Mouse (Mus musculus) CD4-positive, CD25-positive, alpha-beta regulatory T cell, adult 2 months (primary cell): ENCODE measurements around the gene Rad9a.
A peak's percentile ranks its signal among the peaks of the same experiment; 100 is the strongest.

Experiments used
- DNase-seq: peaks from one replicate; pipeline ENCODE4 v3.0.0-alpha.2; 2012; ENCODE audit warnings: low read depth, low spot score

The Rad9a gene

DNA sequence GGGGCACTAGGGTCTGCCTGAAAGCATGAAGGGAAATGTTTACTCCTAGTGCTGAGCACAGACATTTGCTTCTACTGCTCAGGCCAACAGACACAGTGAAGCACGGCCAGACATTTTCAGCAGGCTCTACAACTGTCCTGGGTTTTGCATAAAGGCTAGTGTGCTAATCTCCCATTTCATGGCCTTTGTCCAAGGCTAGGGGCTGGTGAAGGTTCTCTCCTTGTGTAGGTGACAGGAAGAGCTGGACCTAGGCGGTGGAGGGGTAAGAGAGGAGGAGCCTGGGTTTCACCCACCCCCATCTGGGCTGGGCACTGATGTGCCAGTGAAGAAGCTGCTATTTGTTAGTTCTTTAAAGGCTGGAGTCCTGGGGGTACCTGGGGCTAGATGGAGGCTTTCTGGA is 36.7 kb downstream of the Rad9a start:
- no peak for DNase-seq

- no peak for DNase-seq
These were observed 37.4 kb downstream of the Rad9a start for GRCm38 (mm10) chr19:4164100-4164499.

DNA sequence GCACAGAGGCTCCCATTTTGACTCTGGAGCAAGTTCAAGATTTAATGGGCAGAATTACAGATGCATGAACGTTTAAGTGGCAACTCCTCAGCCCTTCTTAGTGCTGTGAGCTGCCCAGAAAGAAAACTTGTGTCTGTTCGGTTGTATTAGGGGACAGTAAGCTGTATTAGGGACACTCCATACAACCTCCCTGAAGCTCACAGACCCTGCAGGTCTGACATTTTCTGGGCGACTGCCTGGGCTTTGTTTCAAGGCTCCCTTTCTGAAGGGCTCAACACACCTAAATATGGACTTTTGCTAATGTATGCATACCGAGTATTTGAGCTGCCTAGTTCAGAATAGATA is 37.9 kb downstream of the Rad9a start:
- no peak for DNase-seq

DNA sequence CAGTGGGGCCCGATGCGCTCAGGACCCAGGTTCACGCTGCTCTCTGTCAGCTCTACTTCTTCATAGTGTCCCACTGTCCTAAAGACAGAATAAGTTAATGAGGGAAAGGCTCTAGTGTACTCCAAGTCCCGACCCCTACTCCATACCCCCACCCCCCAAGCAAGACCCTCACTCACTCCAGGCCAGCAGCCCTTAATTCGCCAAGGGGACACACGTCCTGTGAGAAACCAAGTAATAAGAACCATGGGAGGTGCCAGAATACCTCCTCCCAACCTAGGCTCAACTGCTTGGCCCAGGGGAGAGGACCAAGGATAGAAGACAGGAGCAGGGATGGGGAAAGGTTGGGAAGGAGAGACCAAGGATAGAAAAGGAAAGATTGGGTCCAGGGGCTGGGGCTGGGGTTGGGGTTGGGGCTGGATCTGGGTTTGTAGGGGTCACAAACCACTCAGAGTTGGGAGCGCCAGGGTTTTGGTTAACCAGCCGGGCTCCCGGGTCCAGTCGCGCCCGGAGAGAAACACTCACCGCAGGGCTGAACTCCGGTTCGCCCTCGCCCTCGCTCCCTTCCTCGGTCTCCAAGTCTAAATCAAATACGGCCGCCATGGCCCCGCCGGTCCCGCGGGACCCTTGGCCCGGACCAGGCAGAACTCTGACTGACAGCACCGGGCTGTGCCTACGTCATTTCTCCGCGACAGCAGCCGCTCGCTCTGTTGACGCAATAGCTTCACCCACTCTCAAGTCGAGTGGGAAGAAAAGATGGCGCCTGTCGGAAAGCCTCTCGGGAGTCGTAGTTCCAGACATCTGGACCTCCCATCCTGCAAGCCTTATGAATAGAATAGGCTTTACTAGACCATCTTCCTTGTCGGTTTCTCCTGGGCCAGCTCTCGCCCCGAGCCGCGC is 38.6 kb downstream of the Rad9a start, which contains the start of gene Rps6kb2:
TSS of gene Rps6kb2 (minus strand) at position 709 of the 897 bp plus-strand sequence.
- peak; percentile 97 for DNase-seq

- no peak for DNase-seq
These were observed 42.4 kb downstream of the Rad9a start for GRCm38 (mm10) chr19:4159049-4159448.

DNA sequence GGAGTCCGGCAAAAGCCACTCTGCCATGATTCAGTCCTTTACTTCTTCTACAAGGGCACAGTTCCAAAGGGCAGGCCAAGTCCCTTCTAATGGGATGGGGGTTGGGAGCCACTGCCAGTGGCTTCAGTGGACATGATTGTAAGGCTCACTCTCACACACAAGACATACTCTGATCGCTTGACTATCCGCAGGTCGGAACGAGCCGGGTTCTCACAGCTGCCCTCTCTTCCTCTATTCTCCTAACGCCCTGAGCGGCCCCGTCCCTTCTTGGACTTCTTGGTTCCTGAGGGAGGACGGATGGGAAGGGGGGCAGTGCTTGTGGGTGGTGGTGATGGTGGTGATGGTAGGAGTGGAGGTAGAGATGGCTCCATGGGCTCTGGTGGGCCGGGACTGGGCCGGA is 44.7 kb downstream of the Rad9a start:
- no peak for DNase-seq

DNA sequence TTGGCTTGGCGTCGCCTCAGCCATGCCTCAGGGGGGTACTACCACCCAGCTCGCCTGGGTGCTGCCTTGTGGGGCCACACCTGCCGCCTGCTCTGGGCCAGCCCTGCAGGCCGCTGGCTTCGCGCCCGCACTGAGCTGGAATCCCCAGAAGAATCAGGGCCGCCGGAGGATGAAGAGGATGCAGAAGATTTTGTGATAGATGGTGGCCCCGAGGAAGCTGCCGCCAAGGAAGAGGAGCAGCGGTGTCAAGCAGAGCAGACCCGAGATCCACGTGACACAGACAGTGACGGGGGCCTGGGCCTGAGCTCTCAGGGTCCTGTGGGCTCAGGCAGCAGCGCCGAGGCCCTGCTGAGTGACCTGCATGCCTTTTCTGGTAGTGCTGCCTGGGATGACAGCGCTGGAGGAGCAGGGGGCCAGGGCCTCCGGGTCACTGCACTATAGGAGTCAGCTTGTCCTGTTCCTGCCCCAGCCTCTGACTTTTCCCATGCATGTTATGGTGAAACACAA is 45.3 kb downstream of the Rad9a start:
- DNase-seq: peak; percentile 30

GRCm38 (mm10) chr19:4155223-4156072 is 46.0 kb downstream of the Rad9a start:
- DNase-seq: peak; percentile 55

DNA sequence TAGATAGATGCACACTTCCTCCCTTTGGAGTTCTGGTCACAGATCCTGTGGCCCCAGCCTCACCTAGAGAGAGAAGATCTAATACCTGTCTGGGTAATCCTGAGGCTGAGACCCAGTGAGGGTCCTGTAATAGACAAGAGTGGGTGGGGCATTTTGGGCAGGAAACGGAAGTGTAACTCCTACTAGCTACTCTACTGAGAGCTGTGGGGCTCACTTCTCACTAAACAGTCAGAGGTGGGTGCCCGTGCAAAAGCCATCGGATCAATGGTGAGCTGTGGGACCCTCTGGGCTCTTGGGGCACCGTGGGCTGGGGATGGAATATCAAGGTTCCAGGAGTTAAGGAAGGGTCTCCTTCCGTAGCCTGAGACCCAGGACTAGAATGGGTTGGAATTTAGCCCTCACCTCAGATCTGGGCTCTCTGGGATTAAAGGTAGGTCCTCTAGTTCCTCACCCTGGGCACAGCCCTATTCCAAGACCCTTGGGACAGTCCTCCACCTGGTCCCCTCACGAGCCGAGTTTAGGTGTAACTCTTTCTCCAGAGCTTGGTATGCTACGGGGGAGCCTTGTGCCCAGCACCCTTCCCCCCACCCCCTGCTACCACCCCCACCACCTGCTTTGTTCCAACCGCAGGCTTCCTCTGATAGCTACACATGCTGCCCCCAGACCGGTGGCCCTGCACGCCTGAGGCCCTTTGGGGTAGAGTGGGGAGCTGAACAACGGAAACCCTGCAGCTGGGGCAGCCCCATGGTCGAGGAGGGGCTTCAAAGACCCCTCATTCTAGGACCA is 46.8 kb downstream of the Rad9a start:
- peak; percentile 73 for DNase-seq

- DNase-seq: no peak
These were observed 48.2 kb downstream of the Rad9a start, which contains the start of gene Ptprcap for GRCm38 (mm10) chr19:4153232-4153654. Gene Ptprcap (plus strand): TSS chr19:4153604.

DNA sequence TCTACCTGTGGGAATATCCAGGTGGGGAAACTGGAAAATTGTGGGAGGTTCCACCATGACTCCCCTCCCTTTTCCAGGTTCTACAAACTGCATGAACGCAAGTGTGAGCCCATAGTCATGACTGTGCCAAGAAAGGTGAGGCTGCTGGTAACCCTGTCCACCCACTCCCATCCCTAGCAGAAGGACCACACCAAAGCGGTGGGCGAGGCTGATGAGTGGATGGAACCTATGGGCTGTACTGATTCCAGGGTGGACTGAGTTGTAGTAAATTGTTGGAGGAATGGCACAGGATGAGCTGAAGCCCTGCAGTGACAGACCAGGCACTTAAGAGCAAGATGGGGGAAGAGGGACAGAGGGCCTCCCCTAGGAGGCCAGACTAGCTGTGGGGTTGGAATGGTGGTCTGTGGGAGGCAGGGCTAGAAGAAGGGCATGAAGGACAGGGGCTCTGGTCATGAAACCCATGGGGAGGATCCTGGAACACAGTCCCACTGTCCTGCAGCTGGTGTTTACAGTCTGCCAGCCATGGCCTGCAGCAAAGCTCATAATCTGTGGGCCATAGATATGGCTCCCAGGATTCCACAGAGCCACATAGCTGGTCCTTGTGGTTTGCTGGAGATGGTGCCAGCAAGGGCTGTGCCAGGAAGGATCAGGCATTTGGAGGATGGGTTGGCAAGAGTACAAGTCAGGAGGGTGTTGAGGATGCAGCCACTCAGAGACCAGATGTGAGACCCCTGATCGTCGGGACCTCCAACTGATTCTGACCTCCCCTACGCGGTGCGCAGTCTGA is 48.8 kb downstream of the Rad9a start:
- no peak for DNase-seq

DNA sequence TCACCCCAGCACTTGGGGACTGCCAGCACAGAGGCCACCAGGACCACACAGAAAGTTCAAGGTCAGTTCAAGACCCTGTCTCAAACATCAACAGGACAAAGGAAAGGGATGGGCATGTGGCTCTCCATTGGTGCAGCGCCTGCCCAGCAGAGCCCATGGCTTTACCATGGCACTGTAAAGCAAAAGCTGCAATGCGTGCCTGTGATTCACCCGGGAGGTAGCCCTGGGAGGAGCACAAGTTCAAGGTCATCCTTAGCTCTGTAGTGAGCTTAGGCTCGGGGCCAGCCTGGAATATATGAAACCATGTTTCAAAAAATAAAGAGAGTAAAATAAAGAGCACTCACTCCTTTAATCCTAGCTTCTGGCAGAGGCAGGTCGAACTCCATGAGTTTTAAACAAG is 49.6 kb downstream of the Rad9a start:
- no peak for DNase-seq

DNA sequence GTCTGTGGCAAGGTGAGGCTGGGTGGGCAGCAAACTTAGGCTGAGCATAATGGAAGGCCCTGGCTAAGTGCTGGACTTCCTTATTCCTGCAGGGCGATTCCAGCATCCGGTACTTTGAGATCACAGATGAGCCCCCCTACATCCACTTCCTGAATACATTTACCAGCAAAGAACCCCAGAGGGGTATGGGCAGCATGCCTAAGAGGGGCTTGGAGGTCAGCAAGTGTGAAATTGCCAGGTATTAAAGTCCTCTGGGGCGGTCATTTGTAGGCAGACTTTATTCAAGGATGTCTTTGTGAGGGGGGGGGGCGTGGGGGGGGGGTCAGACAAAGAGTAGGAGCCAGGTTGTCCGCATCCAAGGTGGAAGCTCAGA is 50.0 kb downstream of the Rad9a start:
- no peak for DNase-seq

DNA sequence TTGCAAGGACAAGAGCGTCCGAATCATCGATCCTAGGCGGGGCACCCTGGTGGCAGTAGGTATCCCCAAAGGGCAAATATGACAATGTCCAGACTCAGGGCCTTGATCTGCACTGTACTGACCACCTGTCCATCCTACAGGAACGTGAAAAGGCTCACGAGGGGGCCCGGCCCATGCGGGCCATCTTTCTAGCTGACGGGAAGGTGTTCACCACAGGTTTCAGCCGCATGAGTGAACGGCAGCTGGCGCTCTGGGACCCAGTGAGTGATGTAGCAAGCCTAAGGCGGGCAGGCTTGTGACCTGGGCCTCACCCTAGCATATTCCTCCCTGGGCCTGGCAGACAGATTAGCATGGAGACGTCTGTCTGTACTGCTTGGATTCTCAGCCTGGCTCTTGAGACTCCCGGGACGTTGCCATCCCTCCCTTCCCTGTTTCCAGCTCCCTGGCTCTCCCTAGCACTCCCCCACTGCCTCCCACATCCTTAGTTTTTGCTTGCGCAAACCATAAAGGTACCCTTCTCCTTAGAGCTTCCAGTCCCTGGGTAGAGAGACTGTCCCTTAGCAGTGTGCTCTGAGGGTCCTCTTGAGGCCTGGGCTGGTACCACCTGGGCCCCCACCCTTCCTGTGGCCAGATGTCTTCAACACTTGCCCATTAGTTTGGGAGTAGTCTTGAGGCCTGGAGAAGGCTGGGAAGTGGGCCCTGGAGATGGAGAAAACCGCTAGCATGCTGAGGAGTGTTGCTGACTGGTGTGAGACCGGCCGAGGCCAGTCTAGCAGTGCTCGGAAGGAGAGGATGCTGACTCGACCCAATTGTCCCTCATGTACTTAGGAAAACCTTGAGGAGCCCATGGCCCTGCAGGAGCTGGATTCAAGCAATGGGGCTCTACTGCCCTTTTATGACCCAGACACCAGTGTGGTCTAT is 50.6 kb downstream of the Rad9a start:
- DNase-seq: no peak

DNA sequence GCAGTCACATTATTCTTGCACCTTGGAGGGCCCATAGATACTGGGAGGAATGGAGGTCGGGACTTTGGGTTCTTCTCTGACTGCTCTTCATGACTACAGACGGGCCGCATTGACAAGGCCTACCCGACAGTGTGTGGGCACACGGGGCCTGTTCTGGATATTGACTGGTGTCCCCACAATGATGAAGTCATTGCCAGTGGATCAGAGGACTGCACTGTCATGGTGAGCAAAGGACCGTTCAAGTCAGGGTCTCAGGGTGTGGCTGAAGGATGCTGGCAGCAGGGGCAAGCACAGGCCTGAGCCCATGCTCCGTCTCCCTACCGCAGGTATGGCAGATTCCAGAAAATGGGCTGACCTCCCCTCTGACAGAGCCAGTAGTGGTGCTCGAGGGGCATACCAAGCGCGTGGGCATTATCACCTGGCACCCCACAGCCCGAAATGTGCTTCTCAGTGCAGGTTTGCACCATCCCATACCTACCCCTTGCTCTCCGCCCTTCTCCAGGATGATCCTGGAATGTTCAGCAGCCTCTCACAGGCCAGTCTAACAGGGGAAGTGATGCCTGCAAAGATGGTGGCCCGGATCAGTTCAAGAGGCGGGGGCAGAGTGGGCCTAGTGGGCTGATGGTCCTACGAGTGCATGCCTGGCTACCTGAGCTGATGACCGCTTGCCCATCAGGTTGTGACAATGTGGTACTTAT is 51.5 kb downstream of the Rad9a start:
- no peak for DNase-seq

GRCm38 (mm10) chr19:4149283-4149682 is 52.2 kb downstream of the Rad9a start:
- no peak for DNase-seq

GRCm38 (mm10) chr19:4148819-4149218 is 52.6 kb downstream of the Rad9a start:
- no peak for DNase-seq

GRCm38 (mm10) chr19:4148491-4148806 is 53.0 kb downstream of the Rad9a start, which contains the start of gene Coro1b:
Gene Coro1b (plus strand): TSS chr19:4148619.
- peak; percentile 93 for DNase-seq
